Mouse (Mus musculus): Measurements from ENCODE around the gene Gchfr. TPM values are rescaled to one million over a fixed set of nuclear protein-coding genes. Genes with fewer than 3 reads are reported as not detected.

Gchfr gene
- total RNA-seq, 2 experiments from 2014 or later = not detected

DNA sequence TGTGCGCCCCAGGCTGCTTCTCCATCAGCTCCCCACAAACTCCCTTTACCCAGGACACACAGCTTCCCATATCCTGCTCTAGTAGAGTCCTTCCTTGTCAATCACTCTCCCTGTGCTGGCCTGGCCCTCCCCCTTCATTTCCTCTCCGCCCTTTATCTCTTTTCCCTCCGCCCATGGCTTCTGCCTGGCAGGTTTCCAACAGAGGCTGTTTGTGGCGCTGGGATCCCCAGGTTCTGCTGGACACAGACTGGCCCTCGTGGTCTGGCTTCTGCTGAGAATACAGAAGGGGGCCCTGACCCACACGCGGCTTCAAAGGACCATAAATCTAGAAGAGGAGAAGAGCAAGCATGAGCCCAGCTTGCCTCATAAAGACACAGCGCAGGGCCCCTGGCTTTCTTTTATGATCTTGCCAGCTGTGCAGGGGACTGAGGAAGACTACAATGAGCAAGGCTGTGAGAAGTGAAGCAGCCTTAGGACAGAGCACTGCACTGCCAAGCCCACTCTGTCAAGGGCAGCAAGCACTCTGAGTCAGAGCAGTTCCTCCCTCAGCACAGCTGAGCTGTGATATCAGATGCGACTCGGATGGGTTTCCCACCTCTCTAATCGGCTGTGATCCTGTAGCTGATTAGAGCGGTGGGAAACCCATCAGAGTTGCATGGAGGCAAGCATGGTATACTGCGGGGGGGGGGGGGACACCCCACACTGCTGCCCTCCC is 5.4 kb downstream of the Gchfr start:
- ATAC-seq (replicated peaks; ENCODE audit: low FRiP score, poor library complexity, severe bottlenecking) = peak; percentile 58

- ATAC-seq (replicated peaks; ENCODE audit: low FRiP score, poor library complexity, severe bottlenecking) = no peak
Measured at GRCm38 (mm10) chr2:119173991-119174651, 6.5 kb downstream of the Gchfr start, which contains the start of gene Gm14137. Gene Gm14137, plus strand, starts transcription at chr2:119174509.

- no peak for ATAC-seq (replicated peaks; ENCODE audit: low FRiP score, poor library complexity, severe bottlenecking)
Measured at GRCm38 (mm10) chr2:119174866-119175265, 7.3 kb downstream of the Gchfr start.

DNA sequence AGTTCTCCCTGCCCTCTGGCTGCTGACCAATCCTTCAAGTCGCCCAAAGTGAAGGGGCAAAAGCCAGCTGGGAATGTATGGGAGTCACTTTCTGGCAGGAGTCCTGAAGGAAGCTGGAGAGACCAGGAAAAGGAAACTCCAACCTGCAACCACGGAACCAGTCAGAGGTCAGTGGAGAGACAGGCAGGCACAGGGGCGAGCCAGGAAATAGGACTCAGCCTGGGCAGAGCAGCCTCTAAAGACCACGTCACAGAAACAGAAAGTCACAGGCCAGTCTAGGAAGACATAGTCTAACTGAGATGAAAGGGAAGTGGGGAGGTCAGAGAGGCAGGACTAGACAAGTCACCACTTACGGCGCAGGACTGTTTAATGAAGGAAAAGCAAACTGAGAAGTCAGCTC is 8.0 kb downstream of the Gchfr start:
- ATAC-seq (replicated peaks; ENCODE audit: low FRiP score, poor library complexity, severe bottlenecking) = no peak

- ATAC-seq (replicated peaks; ENCODE audit: low FRiP score, poor library complexity, severe bottlenecking) = no peak
Measured at GRCm38 (mm10) chr2:119176761-119177160, 9.2 kb downstream of the Gchfr start.

DNA sequence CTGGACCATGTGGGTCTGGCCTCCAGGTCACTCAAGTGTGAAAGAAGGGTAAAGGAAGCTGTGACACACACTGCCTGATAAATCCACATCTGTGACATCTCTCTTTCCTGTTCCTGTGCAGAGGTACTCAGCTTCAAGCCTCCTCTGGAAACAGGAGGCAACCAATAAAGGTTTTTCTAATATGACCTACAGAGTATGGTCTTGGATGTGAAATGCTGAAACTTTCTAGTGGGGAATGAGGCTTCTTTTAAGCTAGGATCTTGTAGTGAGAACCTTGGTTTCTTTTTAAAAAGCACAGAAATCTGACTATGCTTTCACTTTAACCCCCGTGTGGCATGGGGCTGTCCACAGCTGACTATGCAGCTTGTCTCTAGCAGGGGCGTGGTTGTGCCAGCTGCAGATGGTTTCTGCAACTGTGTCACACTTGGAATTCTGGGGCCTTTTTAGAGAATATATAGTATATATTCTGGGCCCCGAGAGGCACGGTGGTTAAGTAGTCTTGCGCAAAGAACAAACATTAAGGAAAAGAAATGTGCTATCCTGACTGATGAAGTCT is 9.9 kb downstream of the Gchfr start:
- no peak for ATAC-seq (replicated peaks; ENCODE audit: low FRiP score, poor library complexity, severe bottlenecking)

GRCm38 (mm10) chr2:119182914-119183313 is 15.3 kb downstream of the Gchfr start:
- no peak for ATAC-seq (replicated peaks; ENCODE audit: low FRiP score, poor library complexity, severe bottlenecking)

DNA sequence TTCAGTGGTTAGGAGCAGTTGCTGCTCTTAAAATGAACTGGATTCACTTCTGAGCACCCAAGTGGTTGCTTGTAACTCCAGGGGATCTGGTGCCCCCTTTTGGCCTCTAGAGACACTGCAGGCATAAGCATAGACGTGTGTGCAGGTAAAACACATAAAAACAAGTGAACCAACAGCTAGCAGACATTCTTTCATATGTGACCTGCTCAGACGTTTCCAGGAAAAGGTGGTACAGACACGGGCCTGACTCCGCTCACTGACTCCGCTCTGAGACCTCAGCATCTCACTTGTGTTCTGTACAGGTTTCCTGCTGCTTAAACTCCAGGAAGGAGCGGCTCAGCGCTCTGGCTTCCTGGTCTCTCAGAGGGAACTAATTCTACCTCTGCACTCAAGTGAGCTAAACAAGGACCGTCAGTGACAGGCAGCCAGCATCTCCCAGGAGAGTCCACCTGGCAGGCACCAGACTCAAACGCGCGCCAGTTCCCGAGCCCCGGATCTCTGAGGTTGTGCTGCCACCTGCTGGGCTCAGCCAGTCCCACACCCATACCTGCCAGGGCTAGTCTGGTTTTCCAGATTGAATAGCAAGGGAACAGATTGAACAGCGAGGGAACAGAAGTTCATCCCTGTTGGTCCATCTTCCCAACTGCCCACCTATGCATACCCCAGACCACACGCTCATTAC is 21.6 kb downstream of the Gchfr start:
- peak; percentile 95 for ATAC-seq (replicated peaks; ENCODE audit: low FRiP score, poor library complexity, severe bottlenecking)

- ATAC-seq (replicated peaks; ENCODE audit: low FRiP score, poor library complexity, severe bottlenecking) = no peak
Measured at GRCm38 (mm10) chr2:119190969-119191368, 23.4 kb downstream of the Gchfr start.

DNA sequence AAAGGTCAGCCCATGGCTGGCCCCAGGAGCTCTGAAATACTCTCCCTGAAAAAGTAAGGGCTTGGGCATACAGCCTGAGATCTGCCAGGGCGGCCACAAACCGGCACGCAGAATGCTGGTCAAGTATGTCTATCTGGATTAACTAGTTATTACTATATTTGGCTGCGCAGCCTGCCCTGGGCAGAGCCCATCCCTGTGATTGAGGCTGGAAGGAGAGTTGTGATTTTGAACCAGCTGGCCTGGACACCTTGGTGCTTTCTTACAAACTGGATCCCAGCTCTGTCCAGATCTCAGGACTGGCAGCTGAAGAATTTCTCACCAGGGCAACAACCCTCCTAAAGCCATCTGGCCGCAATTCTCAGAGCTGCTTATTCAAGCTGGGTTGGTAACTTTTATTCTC is 26.6 kb downstream of the Gchfr start:
- no peak for ATAC-seq (replicated peaks; ENCODE audit: low FRiP score, poor library complexity, severe bottlenecking)

- ATAC-seq (replicated peaks; ENCODE audit: low FRiP score, poor library complexity, severe bottlenecking) = no peak
Measured at GRCm38 (mm10) chr2:119196316-119197108, 28.9 kb downstream of the Gchfr start.

DNA sequence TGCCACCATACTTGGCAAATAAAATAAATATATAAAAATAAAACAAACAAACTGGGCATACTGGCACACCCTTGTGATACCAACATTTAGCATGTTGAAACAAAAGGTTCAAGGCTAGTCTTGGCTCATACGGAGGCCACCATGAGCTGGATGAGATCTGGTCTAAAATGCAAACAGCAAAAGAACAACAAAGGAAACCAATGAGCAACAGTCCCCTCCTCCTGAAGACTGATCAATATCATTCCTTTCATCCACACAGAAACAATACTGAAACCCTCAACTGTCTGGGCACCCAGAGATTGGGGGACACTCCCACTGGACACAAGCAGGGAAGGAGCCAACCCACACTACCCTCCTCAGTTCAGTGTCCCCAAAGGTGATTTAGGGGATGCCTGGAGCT is 29.9 kb downstream of the Gchfr start:
- no peak for ATAC-seq (replicated peaks; ENCODE audit: low FRiP score, poor library complexity, severe bottlenecking)

DNA sequence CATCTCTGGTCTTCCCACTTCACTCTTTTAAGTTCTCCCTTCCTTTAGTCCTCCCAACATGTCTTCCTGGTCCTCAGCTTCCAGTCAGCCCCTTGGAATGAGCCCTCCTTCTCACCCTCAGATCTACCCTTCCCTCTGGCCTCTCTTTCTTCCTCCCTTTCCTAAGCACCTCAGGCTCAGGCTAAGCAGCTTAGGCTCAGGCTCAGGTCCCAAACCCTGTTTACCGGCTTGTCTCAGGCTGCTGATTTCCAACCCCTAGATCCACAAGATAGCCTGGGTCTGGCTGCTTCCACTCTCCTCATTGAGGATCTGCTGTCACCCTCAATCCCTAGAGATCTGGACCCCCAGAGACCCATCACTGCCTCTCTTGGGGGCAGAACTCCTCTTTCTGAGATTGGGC is 30.5 kb downstream of the Gchfr start:
- ATAC-seq (replicated peaks; ENCODE audit: low FRiP score, poor library complexity, severe bottlenecking) = no peak

GRCm38 (mm10) chr2:119198934-119199333 is 31.4 kb downstream of the Gchfr start:
- no peak for ATAC-seq (replicated peaks; ENCODE audit: low FRiP score, poor library complexity, severe bottlenecking)

GRCm38 (mm10) chr2:119202914-119203453 is 35.4 kb downstream of the Gchfr start:
- ATAC-seq (replicated peaks; ENCODE audit: low FRiP score, poor library complexity, severe bottlenecking) = no peak

DNA sequence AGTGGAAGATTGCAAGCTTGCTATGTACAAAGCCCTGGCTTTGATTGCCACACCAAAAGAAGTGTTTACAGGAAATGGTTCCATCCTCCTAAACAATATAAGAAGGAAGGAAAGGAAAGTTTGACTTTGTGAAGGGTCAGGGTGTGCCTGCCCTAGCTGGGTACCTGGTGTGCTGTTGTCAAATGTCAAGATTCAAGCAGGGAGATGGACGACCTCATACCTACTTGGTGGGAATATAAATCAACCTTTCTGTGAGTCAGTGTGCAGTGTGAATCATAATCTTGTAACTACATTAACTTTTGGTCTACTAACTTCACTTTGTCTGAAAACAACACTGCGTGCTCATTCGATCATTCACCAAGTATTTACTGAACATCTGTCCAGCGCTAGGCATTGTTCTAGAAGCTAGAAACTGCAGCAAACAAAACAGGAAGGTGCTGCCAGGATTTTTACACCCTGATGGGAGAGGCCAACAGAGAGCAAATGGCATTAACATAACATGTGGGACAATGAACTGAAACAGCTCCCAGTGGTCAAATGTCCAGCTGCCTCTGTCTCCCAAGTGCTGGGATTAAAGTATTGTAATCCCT is 36.4 kb downstream of the Gchfr start:
- ATAC-seq (replicated peaks; ENCODE audit: low FRiP score, poor library complexity, severe bottlenecking) = no peak

DNA sequence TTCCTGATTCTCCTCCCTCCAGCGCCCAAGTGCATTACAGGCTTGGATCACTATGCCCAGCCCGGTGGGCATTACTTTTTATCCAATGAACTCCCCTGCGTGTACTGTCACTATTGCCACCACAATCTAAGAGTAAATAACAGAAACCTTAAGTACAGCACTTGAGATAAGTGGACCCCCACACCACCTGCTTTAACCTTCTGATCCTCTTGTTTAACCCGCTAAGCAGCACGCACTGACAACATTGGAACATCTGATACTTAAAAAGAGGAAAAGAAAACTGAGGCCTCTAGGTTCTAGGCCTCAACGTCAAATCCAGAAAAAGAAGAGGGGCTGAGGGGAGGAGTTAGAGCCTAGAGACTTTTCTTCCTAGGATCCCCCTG is 40.4 kb downstream of the Gchfr start:
- 0 out of 2 replicates have a peak, but pooled peaks have one; percentile 6 for ATAC-seq (replicated peaks; ENCODE audit: low FRiP score, poor library complexity, severe bottlenecking)

DNA sequence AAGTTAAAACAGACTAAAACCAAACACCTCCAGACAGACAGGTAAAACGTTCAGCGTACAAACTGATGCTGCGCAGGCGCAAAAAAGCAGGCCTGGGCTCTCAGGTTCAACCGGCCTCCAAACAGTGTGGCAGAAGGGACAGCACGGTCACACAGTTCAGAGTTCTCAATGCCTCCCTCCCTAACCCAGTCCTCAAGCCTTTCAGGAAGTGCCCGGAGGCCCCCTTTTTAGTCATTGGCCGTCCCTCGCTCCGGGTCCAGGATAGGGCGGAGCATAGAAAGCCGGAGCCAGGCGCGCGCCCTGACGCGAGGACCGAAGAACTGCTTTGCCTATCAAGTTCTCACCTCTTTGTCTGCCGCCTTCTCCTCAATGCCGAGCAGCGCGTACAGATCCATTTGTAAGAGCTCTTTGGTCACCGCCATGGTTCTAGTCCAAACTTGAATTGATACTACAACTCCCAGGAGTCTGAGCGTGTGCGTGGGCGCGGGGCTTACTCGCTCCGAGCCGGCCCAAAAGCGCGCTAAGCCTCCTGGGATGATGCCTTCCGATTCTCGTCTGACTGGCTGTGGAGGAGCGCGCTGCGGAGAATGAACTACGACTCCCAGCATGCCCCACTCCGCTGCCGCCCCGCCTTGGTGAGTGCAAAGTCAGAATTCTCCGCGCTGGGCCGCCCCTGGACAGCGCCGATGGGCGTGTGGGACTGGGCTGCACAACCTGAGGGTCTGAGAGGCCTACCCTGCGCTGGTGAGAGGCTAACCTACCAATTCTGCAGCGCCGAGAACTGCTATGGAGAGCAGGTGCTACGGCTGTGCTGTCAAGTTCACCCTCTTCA is 41.0 kb downstream of the Gchfr start, which contains the start of the genes Zfyve19 and Dnajc17:
TSS of gene Zfyve19 (plus strand) at position 274 of the 832 bp plus-strand sequence.
TSS of gene Dnajc17 (minus strand) at position 452 of the 832 bp plus-strand sequence.
- peak; percentile 96 for ATAC-seq (replicated peaks; ENCODE audit: low FRiP score, poor library complexity, severe bottlenecking)

Data from erythroblast, adult 5-6 weeks (primary cell).